Mouse (Mus musculus): ENCODE measurements around the gene Ahdc1. TPM values are rescaled to one million over a fixed set of nuclear protein-coding genes. Genes with fewer than 3 reads are reported as not detected.
A peak's percentile ranks its signal among the peaks of the same experiment; 100 is the strongest.

Gene Ahdc1
- total RNA-seq, 2 experiments from 2014 or later: 27.4 to 31.7 TPM

- intact Hi-C loops (cut with DNase I): no loop called here
- DNase-seq: no peak
Measured at GRCm38 (mm10) chr4:133049071-133049920, 38.2 kb downstream of the Ahdc1 start.

GRCm38 (mm10) chr4:133050196-133050836, 39.3 kb downstream of the Ahdc1 start:
- no peak for DNase-seq
- intact Hi-C loops (cut with DNase I): no loop called here

DNA sequence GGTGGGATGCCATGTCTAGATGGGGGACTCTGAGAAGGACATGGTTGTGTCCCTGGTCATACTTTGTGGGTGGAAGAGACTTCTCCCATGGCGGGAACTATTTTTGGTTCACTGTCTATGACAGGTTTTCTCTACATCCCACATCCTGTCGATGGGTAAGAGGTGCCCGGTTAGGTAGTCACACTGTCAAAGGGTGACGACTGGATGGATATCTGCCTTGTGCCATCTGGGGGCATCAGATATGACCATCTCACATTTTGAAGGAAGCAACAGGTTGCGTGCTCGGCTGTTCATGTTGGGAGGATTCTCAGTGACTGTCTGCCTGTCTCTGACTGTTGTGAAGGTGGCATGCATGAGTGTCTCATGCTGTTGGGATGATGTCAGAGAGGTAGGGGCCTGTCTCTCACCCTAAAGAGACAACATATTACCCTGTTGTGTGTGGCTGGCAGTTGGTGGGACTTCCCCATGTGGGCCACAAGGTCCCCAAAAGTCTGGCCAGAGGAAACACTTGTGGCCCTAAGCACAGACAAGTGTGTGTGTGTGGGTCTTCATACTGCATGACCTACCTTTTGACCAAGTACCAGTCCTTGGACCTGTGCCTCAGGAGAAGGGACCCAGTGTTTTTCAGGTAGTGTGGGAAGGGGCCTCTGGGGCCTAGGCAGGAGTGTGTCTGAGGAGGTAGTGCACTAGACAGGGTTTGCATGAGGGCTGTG, 39.9 kb downstream of the Ahdc1 start:
- intact Hi-C loops (cut with DNase I): no loop called here
- DNase-seq: no peak

GRCm38 (mm10) chr4:133051550-133051865, 40.4 kb downstream of the Ahdc1 start:
- no peak for DNase-seq
- intact Hi-C loops (cut with DNase I): no loop called here

- DNase-seq: no peak
- intact Hi-C loops (cut with DNase I): no loop called here
Measured at GRCm38 (mm10) chr4:133052029-133052745, 41.1 kb downstream of the Ahdc1 start.

DNA sequence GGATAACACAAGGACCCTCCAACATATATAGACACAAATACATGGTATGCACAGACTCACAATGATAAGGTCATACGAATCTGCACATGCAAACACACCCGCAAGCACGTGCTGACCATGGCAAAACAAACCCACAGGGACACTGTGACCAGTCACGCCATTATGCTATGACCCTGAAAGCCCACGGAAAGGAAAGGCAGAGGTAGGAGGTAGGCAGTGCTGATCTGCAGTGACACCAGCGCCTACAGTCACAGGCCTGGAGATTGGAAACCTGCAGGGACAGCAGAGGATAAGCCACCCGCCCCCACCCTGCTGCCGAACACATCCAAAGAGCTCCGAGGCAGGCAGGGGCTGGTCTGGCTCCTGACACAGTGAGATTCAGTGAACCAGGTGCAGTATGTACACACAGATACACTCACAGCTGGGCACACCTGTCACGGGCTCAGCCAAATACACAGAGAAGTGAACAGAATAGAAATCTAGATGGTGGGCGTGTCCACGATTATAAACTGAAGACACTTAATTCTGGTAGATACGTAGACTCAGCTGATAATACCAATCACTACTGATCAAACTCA, 42.0 kb downstream of the Ahdc1 start:
- intact Hi-C loops (cut with DNase I): no loop called here
- no peak for DNase-seq

DNA sequence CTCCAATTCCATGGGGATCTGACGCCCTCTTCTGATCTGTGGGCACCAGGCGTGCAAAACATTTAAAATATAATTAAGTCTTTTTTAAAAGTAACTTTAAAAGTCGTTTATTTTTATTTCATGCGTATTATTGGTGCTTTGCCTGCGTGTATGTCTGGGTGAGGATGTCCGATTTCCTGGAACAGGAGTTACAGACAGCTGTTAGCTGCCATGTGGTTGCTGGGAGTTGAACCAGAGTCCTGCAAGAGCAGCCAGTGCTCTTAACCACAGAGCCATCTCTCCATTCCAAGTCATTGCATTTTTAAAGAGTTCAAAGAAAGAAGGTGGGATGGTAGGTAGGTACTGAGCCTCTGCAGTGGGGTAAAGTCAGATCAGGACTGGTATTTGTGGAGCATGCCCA, 43.5 kb downstream of the Ahdc1 start:
- intact Hi-C loops (cut with DNase I): no loop called here
- no peak for DNase-seq

GRCm38 (mm10) chr4:133055163-133055951, 44.3 kb downstream of the Ahdc1 start:
- no peak for DNase-seq
- intact Hi-C loops (cut with DNase I): loop anchor here (5.0 kb wide), 1 partner anchor 108 kb away; no protein-coding TSS in a partner anchor

DNA sequence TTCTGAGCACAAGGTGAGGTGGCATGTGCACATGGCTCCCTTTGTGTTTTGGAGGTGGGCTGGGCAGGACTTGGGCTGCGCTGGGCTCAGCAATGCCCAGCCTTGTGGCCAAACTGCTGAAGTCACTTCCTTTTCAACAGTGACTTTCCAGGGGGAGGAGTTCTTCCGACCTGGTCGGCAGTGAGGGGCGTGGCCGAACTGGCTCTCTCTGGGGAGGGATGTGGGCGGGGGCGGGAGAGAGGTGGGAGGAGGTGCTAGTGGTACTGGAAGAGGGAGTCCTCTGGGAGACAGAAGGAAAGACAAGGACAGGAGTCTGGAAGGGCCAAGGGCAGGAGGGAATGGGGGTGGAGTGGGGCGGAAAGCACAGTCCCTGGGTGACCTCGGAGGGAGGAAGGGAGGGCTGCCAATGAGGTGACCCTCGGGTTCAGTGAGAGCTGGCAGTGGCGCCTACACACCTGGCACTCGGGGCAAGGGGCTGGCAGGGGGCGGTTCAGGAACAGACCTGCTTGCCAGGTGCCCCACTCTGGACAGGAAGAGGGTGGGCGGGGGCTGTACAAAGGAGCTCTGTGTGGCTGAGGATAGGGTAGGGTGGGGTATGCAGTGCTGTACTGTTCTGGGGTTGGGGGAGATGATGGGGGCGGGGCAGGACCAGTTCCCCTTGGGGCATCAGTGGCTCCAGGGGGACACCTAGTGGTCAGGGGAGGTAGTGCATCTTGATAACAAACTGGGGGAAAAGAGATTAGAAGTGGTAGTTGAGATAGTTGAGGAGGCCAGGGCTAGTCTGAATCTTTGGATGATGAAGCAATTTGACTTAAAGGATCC, 45.2 kb downstream of the Ahdc1 start:
- intact Hi-C loops (cut with DNase I): loop anchor here (2.0 to 5.0 kb wide), 2 partner anchors 43 to 109 kb away; no protein-coding TSS in a partner anchor
- peak in 1 of 2 experiments; percentile 69 for DNase-seq

- peak; percentile 65 to 71 for DNase-seq
- intact Hi-C loops (cut with DNase I): loop anchor here (2.0 to 5.0 kb wide), 2 partner anchors 45 to 110 kb away; no protein-coding TSS in a partner anchor
Measured at GRCm38 (mm10) chr4:133057389-133058122, 46.5 kb downstream of the Ahdc1 start.

- intact Hi-C loops (cut with DNase I): loop anchor here (5.0 kb wide), 1 partner anchor 111 kb away; no protein-coding TSS in a partner anchor
- no peak for DNase-seq
Measured at GRCm38 (mm10) chr4:133058123-133058453, 47.0 kb downstream of the Ahdc1 start.

- DNase-seq: no peak
- intact Hi-C loops (cut with DNase I): loop anchor here (5.0 kb wide), 1 partner anchor 111 kb away; no protein-coding TSS in a partner anchor
Measured at GRCm38 (mm10) chr4:133058513-133059480, 47.7 kb downstream of the Ahdc1 start.

DNA sequence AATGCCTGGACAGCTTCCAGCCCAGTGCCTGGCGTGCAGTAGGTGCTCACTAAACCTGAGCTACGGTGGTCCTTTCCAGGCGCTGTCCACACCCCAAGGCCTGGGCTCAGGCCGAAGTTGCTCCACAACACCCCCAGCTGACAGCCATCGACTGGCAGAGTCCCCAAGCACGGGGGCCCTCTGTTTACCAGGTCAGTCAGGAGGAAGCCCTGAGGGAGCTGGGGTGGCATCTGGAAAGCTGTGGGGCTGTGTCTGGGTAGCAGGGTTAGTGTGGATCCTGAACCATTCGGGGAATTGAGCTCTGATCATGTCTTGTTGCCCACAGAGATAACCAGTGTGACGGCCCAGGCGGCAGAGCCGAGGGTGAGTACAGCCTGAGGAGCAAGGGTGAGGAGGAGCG, 49.6 kb downstream of the Ahdc1 start:
- no peak for DNase-seq
- intact Hi-C loops (cut with DNase I): loop anchor here (5.0 kb wide), 1 partner anchor 137 kb away; no protein-coding TSS in a partner anchor

GRCm38 (mm10) chr4:133061798-133062197, 50.7 kb downstream of the Ahdc1 start:
- DNase-seq: no peak
- intact Hi-C loops (cut with DNase I): loop anchor here (5.0 kb wide), 1 partner anchor 136 kb away; no protein-coding TSS in a partner anchor

- no peak for DNase-seq
- intact Hi-C loops (cut with DNase I): loop anchor here (5.0 kb wide), 1 partner anchor 135 kb away; no protein-coding TSS in a partner anchor
Measured at GRCm38 (mm10) chr4:133062286-133062685, 51.2 kb downstream of the Ahdc1 start.

- DNase-seq: no peak
Measured at GRCm38 (mm10) chr4:133063203-133063602, 52.1 kb downstream of the Ahdc1 start.

More at GRCm38 (mm10) chr4:133063203-133063602, 52.1 kb downstream of the Ahdc1 start:
- intact Hi-C loops (cut with DNase I): loop anchor here (5.0 kb wide), 1 partner anchor 134 kb away; no protein-coding TSS in a partner anchor

Measured in gastrocnemius, postnatal 36 days (tissue).